In the genomic region with DNA sequence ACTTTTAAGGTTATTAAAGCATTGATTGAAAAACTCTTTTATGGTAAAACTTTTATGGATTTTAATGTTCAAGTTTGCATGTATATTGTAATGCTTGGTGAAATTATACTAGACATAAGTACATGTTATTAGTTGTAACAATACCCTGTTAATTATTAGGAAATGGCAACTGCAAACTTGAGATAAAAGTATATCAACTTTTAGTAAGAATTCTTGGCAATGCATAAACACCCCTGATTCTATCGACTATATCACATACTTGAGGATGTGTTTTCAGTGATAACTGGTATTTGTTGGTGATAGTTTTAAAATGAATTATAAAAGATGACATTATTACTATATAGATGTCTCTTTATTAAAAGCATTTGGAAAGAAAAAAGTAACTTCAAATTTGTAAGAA, we compare ENCODE assay signal across 35 mouse cellular contexts.
"Had no signal": no experiment of that assay in that cellular context is flagged by ENCODE, and none has a peak within 500 bp of the region (broad histone marks: within the 10 kb centered on the region; RNA-seq: fewer than 3 reads in every experiment).

No protein-coding gene starts in this region.

- H3K27me3 ChIP-seq: heart, embryonic 12.5 days; heart, embryonic 13.5 days; heart, embryonic 15.5 days; hindbrain, embryonic 12.5 days; hindbrain, embryonic 13.5 days; hindbrain, embryonic 15.5 days; intestine, embryonic 15.5 days; kidney, embryonic 15.5 days had no signal

- H3K9ac ChIP-seq: heart, embryonic 12.5 days; heart, embryonic 13.5 days; heart, embryonic 15.5 days; hindbrain, embryonic 12.5 days; hindbrain, embryonic 13.5 days; hindbrain, embryonic 14.5 days; hindbrain, embryonic 15.5 days; intestine, embryonic 15.5 days; kidney, embryonic 15.5 days had no signal

- H3K4me3 ChIP-seq: heart, embryonic 12.5 days; heart, embryonic 13.5 days; heart, embryonic 15.5 days; hindbrain, embryonic 10.5 days; hindbrain, embryonic 12.5 days; hindbrain, embryonic 13.5 days; hindbrain, embryonic 15.5 days; intestine, embryonic 15.5 days; kidney, embryonic 15.5 days; layer of hippocampus, adult 2 months; left cerebral cortex, adult 2 months had no signal

- H3K9me3 ChIP-seq: heart, embryonic 12.5 days; heart, embryonic 13.5 days; heart, embryonic 15.5 days; hindbrain, embryonic 10.5 days; hindbrain, embryonic 12.5 days; hindbrain, embryonic 13.5 days; hindbrain, embryonic 15.5 days; intestine, embryonic 15.5 days; kidney, embryonic 15.5 days had no signal

- DNase-seq: heart, postnatal 10 days; heart, postnatal 14 days; heart, postnatal 36 days; heart, postnatal 4 days; kidney, adult 11 months; kidney, adult 18-20 months; kidney, adult 2 months; kidney, adult 8-10 months; kidney, adult 9 months; kidney, postnatal 10 days; kidney, postnatal 14 days; kidney, postnatal 25 days; kidney, postnatal 36 days; kidney, postnatal 4 days; layer of hippocampus, adult 9-11 months; layer of hippocampus, postnatal 36 days had no signal

- H3K36me3 ChIP-seq: heart, embryonic 12.5 days; heart, embryonic 13.5 days; heart, embryonic 15.5 days; hindbrain, embryonic 10.5 days; hindbrain, embryonic 12.5 days; hindbrain, embryonic 13.5 days; hindbrain, embryonic 15.5 days; intestine, embryonic 15.5 days; kidney, embryonic 15.5 days had no signal

- ATAC-seq: hindbrain, embryonic 16.5 days; hindbrain, postnatal 0 days; inflammation-experienced regulatory T-cells, adult 6 months; intestine, embryonic 15.5 days; intestine, embryonic 16.5 days; intestine, postnatal 0 days had no signal

- H3K4me2 ChIP-seq: heart, embryonic 11.5 days; heart, embryonic 12.5 days; heart, embryonic 13.5 days; heart, embryonic 15.5 days; hindbrain, embryonic 12.5 days; hindbrain, embryonic 13.5 days; hindbrain, embryonic 14.5 days; hindbrain, embryonic 15.5 days; intestine, embryonic 15.5 days; kidney, embryonic 15.5 days had no signal

- H3K4me1 ChIP-seq: heart, embryonic 12.5 days; heart, embryonic 13.5 days; heart, embryonic 15.5 days; hindbrain, embryonic 10.5 days; hindbrain, embryonic 12.5 days; hindbrain, embryonic 13.5 days; hindbrain, embryonic 15.5 days; intestine, embryonic 15.5 days; kidney, embryonic 15.5 days had no signal

- H3K27ac ChIP-seq: heart, embryonic 13.5 days; heart, embryonic 15.5 days; hindbrain, embryonic 10.5 days; hindbrain, embryonic 12.5 days; hindbrain, embryonic 13.5 days; hindbrain, embryonic 14.5 days; hindbrain, embryonic 15.5 days; hindbrain, postnatal 0 days; intestine, embryonic 15.5 days; kidney, embryonic 15.5 days; kidney, postnatal 0 days; layer of hippocampus, adult 2 months; left cerebral cortex, adult 2 months had no signal
